Mouse (Mus musculus) left cerebral cortex, adult 9 months (tissue): Measurements from ENCODE around the gene Prpsap1.
"Not testable (repeated sequence)": the region's sequence is repeated elsewhere in the genome, so short reads cannot be mapped to it uniquely, and the experiment has no call there.

ENCODE experiments used
- DNase-seq, 2 experiments: peaks; one replicate each; pipeline ENCODE4 v3.0.0; 2022; ENCODE audit warnings: low spot score in 2 of 2

The Prpsap1 gene

GRCm38 (mm10) chr11:116515330-116516020 is 21.5 kb upstream of the Prpsap1 start:
- no peak for DNase-seq

- DNase-seq = no peak
Observed at GRCm38 (mm10) chr11:116513531-116514038, 19.6 kb upstream of the Prpsap1 start.

DNA sequence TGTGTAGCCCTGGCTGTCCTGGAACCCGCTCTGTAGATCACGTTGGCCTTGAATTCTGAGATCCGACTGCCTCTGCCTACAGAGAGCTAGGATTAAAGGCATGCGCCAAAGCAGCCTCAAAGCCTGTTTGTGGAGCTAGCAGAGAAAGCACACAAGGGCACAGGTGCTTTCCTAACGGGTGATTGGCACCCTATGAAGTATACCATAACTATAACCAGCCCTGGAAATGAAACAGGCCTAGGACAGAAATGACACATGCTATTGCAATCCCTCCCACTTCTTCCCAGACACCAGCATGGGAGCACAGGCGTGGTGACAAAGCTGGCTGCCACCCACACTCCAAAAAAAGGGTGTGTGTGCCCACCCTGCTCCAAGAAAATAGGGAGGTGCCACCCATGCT is 19.0 kb upstream of the Prpsap1 start:
- DNase-seq = no peak

- no peak for DNase-seq
Observed at GRCm38 (mm10) chr11:116512154-116512553, 18.2 kb upstream of the Prpsap1 start.

- no peak for DNase-seq
Observed at GRCm38 (mm10) chr11:116511301-116511868, 17.4 kb upstream of the Prpsap1 start.

DNA sequence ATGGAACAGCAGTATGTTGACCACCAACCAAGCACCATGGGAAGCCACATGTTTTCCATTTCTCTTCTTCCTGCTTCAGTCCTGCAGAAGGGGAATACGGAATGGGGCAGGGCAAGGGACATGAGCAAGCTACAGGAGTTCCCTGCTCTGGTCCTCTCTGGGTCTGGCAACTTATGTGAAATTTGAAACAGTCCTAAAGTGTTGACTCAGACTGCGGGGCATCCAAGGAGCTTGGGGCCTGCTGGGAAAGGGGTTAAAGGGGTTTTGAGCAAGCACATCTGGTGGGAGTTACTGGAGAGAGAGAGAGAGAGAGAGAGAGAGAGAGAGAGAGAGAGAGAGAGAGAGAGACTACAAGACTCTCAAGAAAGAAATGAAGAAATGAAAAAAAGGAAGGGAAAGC is 14.7 kb upstream of the Prpsap1 start:
- DNase-seq = no peak

DNA sequence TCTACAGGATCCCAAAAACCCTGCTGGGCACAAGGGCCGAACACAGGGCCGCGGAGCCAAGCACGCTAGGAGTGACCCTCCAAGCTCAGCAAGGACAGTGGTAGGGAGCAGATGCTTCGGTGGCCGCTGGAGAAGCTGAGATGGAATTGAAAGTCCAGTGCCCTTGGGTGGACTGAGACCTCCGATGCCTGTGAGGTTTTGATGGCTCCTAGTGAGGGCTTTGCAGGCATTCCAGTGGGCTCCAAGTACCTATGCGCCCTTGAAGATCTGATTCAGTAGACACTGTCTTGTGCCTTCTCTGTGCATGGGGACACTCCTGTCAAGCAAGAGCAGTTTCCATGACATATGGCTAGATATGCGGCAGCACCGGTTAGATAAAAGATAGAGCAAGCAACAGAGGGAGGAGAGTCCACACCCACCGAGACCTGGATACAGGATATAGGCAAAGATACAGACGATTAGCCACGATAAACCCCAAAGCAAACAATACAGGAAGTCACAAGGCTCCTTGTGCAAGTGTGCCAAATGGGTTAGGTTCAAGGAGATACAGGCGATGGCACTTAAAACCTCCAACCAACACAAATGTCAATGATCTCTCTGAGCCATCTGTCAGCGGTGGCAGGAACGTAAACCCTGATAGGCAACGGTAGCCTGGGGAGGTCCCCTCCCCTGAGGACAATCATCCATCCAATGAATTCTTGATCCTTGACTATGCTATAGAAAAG is 12.3 kb upstream of the Prpsap1 start:
- no peak for DNase-seq

- DNase-seq = no peak
Observed at GRCm38 (mm10) chr11:116505573-116505972, 11.6 kb upstream of the Prpsap1 start.

DNA sequence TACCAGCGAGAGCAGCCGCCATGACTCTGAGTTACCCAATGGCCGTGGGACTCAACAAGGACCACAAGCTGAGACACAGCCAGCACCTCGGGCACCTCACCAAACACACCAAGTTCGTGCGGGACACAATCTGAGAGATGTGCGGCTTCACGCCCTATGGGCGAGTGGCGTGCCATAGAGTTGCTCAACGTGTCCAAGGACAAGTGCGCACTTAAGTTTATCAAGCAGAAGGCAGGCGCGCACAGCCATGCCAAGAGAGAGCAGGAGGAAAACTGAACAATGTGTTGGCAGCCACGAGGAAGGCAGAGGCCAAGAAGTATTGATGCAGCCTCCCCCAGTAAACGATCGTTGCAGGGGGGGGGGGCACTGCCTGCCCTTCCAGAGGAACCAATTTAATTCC is 10.5 kb upstream of the Prpsap1 start:
- no peak for DNase-seq

- peak in 1 of 2 experiments; percentile 43 for DNase-seq
Observed at GRCm38 (mm10) chr11:116501005-116501746, 7.2 kb upstream of the Prpsap1 start.

GRCm38 (mm10) chr11:116499018-116499417 is 5.0 kb upstream of the Prpsap1 start:
- no peak for DNase-seq

GRCm38 (mm10) chr11:116498596-116498995 is 4.6 kb upstream of the Prpsap1 start:
- no peak for DNase-seq

GRCm38 (mm10) chr11:116497313-116497712 is 3.3 kb upstream of the Prpsap1 start:
- no peak for DNase-seq

DNA sequence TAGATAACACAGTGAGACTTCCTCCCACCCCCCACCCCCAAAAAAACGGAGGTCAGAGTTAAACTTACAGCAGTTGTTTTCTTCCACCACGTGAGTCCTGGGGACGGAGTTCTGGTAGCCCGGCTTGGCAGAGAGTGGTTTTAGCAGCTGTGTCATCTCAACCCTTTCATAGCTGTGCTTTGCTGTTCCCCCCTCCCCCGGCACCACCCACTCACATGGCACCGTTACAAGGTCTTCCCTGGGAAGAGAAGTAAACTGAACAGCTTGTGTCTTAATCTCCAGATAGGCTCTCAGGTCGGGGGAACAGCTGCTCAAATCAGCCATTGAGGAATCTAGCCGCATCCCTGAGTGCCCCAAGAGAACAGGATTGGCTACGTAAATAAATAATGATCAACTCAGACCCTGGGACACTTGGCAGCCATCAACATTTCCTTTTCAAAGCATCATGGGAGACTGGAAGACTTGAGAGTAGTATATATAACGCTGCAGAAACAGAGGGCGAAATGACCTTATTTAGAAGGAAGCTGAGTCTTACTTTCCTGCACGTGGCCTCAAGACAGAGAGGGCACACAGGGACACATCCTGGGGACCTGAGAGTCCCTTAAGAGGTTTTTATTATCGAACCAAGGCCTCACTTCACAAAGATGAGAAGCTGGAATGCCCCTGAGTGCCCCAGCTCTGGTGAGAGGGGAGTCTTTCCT is 622 bp upstream of the Prpsap1 start:
- peak in 1 of 2 experiments; percentile 76 for DNase-seq

DNA sequence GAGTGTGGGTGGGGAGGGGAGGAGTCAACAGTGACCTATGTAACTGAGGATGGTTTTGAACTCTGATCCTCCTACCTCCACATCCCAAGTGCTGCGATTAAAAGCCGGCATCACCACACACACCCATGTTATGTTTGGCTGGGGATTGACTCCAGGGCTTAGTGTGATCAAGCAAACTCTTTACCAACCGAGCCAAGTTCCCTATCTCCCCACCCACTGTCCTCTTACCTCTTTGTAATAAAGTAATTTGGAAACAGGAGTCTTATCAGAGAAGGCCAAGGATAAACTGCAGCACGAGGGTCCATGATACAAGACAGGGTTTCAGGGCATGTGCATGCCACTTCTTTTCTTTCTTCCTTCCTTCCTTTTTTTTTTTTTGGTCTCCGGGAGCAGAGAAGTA is 811 bp downstream of the Prpsap1 start:
- no peak for DNase-seq

GRCm38 (mm10) chr11:116492507-116492906 is 1.5 kb downstream of the Prpsap1 start:
- not testable (repeated sequence) for DNase-seq

GRCm38 (mm10) chr11:116491338-116491737 is 2.7 kb downstream of the Prpsap1 start:
- no peak for DNase-seq

GRCm38 (mm10) chr11:116490232-116491107 is 3.5 kb downstream of the Prpsap1 start:
- peak in 1 of 2 experiments; percentile 87 for DNase-seq

DNA sequence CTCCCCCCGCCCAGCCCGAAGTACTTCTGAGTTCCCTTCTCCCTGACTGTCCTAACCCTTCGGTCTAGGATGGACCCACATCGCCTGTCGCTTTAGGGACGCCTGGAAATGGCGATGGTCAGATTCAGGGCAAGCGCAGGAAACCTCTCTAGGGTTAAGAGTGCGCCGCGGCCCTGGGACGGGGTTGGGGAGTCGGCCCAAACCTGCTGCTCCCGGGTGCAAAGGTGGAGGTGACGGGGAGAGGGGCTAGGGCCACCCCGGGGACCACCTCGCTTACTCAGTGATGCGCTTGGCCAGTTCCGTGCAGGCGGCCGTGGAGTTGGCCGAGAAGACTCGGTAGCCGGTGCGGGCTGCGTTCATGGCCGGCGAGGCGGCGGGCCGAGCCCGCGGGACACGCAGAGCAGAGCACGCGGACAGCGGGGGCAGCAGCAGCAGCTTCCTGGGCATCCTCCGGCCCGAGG is 4.2 kb downstream of the Prpsap1 start:
- DNase-seq = no peak

DNA sequence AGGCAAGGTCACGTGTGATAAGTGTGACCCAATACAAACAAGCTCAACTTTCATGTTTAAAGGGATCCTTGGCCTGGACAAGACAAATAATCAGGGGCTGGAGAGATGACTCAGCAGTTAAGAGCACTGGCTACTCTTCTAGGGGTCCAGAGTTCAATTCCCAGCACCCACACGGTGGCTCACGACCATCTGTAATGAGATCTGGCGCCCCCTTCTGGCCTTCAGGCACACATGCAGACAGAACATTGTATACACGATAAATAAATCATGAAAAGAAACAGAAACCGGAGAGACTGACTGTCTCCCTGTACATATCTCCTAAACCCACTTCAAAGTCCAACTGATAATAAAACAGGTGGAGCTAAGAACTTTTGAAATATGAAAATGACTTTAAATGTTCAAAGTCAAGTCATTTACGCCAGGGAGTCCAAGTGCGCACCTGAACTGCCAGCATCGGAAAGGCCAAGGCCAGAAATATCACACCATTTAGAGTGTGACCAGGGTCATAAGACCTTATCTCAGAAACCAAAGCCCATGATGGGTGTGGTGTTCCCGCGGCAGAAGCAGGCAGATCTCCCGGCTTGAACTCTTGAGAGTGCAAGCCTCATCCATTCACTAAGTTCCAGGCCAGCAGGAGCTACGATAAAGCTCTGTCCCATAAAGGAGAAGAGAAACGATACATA is 5.2 kb downstream of the Prpsap1 start:
- DNase-seq = no peak
